Mouse (Mus musculus) olfactory bulb, adult 2 months (tissue): ENCODE results near the gene Myo18a.

ENCODE experiments used
- CTCF ChIP-seq: fragments of 200-500 bp; IDR thresholded peaks from 2 replicates; pipeline ENCODE4 v1.5.1; 2012; ENCODE audit warnings: low read depth, mild to moderate bottlenecking, low read length, moderate library complexity; ENCODE audit not compliant: insufficient read depth
- POLR2A ChIP-seq: fragments of 200-500 bp; IDR thresholded peaks from 2 replicates; pipeline ENCODE4 v1.6.1; 2012; ENCODE audit warnings: mild to moderate bottlenecking, low read depth, low read length, moderate library complexity; ENCODE audit not compliant: insufficient read depth

- TF ChIP-seq POLR2A: no peak
- no peak for TF ChIP-seq CTCF
Observed at GRCm38 (mm10) chr11:77894967-77895366, 131.9 kb downstream of the Myo18a start.
